Mouse (Mus musculus) heart, embryonic 16.5 days (tissue): ENCODE measurements around the gene Zc3h18. TPM values are rescaled to one million over a fixed set of nuclear protein-coding genes. Genes with fewer than 3 reads are reported as not detected.

Experiments used
- ATAC-seq: fragments of 200-750 bp; cut with Nextera tagmentation; replicated peaks from 2 replicates; pipeline ENCODE4 v1.8.0; 2017; ENCODE audit warnings: moderate number of reproducible peaks; ENCODE audit not compliant: insufficient read depth, low FRiP score; ENCODE audit errors: extremely low read depth
- H3K27ac ChIP-seq: fragments of 300-500 bp; sonication (generic); 2 replicates; pipeline ENCODE4 v1.5.1; 2014; ENCODE audit warnings: mild to moderate bottlenecking, low read length, control low read depth, moderate library complexity
- H3K27me3 ChIP-seq: fragments of 300-500 bp; sonication (generic); 2 replicates; pipeline ENCODE4 v1.6.1; 2014; ENCODE audit warnings: low read length, mixed read lengths; ENCODE audit not compliant: control insufficient read depth, insufficient read depth
- H3K36me3 ChIP-seq: fragments of 300-500 bp; sonication (generic); 2 replicates; pipeline ENCODE4 v1.6.1; 2014; ENCODE audit not compliant: control insufficient read depth, insufficient read depth
- H3K4me1 ChIP-seq: fragments of 300-500 bp; sonication (generic); 2 replicates; pipeline ENCODE4 v1.6.1; 2014; ENCODE audit warnings: low read length, mixed read lengths; ENCODE audit not compliant: control insufficient read depth, insufficient read depth
- H3K4me2 ChIP-seq: fragments of 300-500 bp; sonication (generic); 2 replicates; pipeline ENCODE4 v1.6.1; 2014; ENCODE audit warnings: low read depth, mild to moderate bottlenecking, control low read depth, low read length
- H3K4me3 ChIP-seq: fragments of 300-500 bp; sonication (generic); 2 replicates; pipeline ENCODE4 v1.5.1; 2014; ENCODE audit warnings: mild to moderate bottlenecking, control low read depth, low read length
- H3K9ac ChIP-seq: fragments of 300-500 bp; sonication (generic); 2 replicates; pipeline ENCODE4 v1.6.1; 2014; ENCODE audit warnings: low read length, control low read depth
- H3K9me3 ChIP-seq: fragments of 300-500 bp; sonication (generic); replicated peaks from 2 replicates; pipeline ENCODE4 v1.6.1; 2016; ENCODE audit warnings: low read length; ENCODE audit not compliant: control insufficient read depth
- WGBS: fragments of 180-500 bp; shearing (Covaris S2); extraction: QIAGEN DNeasy Blood & Tissue Kit; methylation state at CpG from one replicate; pipeline ENCODE4 v1.1.7; 2014; 5-methylcytosine and 5-hydroxymethylcytosine counted together
- polyA plus RNA-seq: library from polyadenylated mRNA; unstranded; fragments of >200 nt; fragmentation: Nextera tagmentation; extraction: Ambion mirVana; gene quantifications from 2 replicates; pipeline ENCODE4 v1.2.1, GENCODE M21; 2015

The Zc3h18 gene
- polyA plus RNA-seq, 1 experiment from 2014 or later: 28.7 TPM

DNA sequence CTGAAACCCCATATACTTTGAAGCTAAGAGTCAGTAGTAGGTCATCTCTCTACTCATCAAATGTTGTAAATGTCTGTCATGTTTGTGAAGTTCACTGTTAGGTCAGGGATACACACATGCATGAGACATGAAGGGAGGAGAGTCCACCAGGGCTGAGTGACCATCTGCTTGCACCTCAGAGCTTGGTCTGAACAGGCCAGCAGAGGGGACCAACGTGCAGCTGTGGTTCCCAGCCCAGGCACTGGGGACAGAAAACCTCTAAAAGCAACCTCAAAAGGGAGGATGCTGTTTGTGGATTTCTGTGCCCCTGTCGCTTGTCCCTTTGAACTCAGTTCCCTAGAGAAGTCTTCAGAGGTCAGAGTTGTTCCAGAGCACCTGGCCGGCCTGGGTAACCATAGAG lies 68.8 kb downstream of the Zc3h18 start:
- H3K4me2 ChIP-seq: peak overlapping the region; percentile 66
- no peaks in the 10 kb centered on the region for H3K9me3 ChIP-seq
- H3K27me3 ChIP-seq: no peaks in the 10 kb centered on the region
- H3K4me1 ChIP-seq: peaks cover 23% of the 10 kb centered on the region
- no peaks in the 10 kb centered on the region for H3K36me3 ChIP-seq
- H3K9ac ChIP-seq: peak overlapping the region; percentile 73
- H3K4me3 ChIP-seq: peak overlapping the region; percentile 88
- ATAC-seq: no peak
- WGBS: 58% methylated on average over 3 of the region's 3 CpGs
- peak overlapping the region; percentile 93 for H3K27ac ChIP-seq

DNA sequence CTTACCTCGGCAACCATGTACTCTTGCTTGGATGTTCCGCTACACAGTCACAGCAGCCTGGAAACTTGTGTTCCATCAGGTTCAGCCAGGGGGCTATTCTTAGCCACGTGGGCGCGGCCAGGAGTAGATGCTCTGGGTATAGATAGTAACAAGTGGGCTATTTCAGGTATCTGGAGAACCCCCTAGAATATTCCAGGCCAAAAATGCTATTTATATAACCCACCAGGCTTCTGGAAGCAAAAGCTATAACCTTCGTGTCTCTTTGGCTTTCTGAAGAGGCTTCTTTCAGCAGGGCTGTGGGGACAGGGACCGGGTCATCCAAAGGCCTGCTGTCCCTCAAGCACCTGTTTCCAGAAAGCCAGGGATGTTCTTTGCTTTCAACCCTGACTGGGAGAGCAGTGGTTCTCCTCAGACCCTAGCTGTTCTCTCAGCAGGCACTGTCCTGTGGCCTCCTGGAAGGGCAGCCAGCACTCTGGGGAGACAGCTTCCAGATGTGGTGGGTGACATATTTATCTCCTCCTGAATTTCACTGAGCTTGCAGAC lies 74.8 kb downstream of the Zc3h18 start:
- Histone ChIP-seq H3K9ac (peak overlapping the region; percentile 56), H3K36me3 (no peaks in the 10 kb centered on the region), H3K4me2 (peak overlapping the region; percentile 54), H3K4me1 (peaks cover 27% of the 10 kb centered on the region), H3K9me3 (no peaks in the 10 kb centered on the region), H3K4me3 (no peak overlapping the region; the same call in 1 of the 2 replicates), H3K27ac (peak overlapping the region; percentile 98), H3K27me3 (no peaks in the 10 kb centered on the region)
- peak; percentile 79 for ATAC-seq
- 34% methylated on average over 7 of the region's 7 CpGs for WGBS

DNA sequence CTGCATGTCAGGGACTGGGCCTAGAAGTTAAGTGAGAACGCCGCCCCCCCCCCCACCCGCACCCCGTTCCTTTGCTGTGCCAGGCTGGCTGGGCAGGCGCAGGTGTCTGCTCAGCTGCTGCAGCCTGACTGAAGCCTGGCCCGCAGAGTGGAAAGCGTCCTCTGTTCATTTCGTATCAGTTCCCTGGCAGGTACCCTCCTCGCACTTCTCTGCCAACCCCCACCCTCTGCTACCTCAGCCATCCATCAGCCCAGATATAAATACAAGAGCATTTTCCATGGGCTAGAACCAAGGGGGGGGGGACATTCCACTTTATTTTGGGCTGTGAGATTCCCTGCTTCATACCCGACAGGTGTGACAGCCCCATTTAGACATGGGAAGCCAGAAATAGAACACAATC lies 75.7 kb downstream of the Zc3h18 start:
- Histone ChIP-seq H3K36me3 (no peaks in the 10 kb centered on the region), H3K4me3 (no peak overlapping the region), H3K27ac (peak overlapping the region; percentile 98), H3K9ac (no peak overlapping the region), H3K27me3 (no peaks in the 10 kb centered on the region), H3K4me2 (no peak overlapping the region; the same call in 1 of the 2 replicates), H3K4me1 (peaks cover 27% of the 10 kb centered on the region), H3K9me3 (no peaks in the 10 kb centered on the region)
- peak; percentile 65 for ATAC-seq
- 47% methylated on average over 9 of the region's 10 CpGs for WGBS

DNA sequence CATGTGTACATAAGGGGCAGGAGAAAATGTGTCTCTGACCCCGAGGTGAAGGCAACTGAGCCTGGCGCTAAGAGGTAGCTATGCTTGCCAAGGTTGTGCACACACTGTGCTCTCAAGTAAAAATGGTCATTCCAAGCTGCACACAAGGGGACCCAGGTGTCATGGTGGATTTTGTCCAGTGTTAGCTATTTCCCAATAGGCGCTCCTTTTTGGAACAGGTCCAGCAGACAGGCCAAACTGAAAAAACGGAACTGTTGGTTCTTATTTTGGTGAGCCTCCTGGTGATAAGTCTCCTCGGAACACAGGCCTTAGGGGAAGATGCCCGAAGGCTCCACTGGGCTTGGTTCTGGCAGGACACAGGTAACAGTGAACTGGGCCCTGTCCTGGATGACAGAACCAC lies 78.0 kb downstream of the Zc3h18 start:
- WGBS: 80% methylated on average over 6 of the region's 6 CpGs

DNA sequence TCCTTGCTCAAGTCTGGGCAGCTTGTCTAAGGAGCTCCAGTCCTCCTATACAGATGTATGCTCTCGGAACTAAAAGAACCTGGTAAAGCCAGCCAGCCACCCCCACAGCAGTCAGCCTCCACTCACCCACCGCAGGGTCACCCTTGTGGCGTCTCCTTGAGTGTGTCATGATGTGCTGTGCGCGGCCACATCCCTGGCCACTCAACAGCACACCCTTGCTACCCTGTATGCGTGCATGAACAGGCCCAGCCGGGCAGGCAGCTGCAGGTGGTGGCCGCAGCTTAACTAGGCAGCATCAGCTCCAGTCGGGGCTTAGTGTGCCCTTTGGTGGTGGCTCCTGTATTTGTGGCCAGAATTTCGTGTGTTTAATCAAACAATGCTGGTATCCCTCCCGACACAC lies 80.8 kb downstream of the Zc3h18 start:
- H3K36me3 ChIP-seq: no peaks in the 10 kb centered on the region
- H3K27me3 ChIP-seq: peaks cover 8% of the 10 kb centered on the region; the same call in 1 of the 2 replicates
- no peak overlapping the region for H3K4me2 ChIP-seq
- 64% methylated on average over 11 of the region's 11 CpGs for WGBS
- no peak overlapping the region for H3K4me3 ChIP-seq
- H3K9ac ChIP-seq: no peak overlapping the region
- peaks cover 31% of the 10 kb centered on the region for H3K4me1 ChIP-seq
- no peak overlapping the region for H3K27ac ChIP-seq
- no peaks in the 10 kb centered on the region for H3K9me3 ChIP-seq
- no peak for ATAC-seq

More for the DNA sequence above, 78.0 kb downstream of the Zc3h18 start:
- no peaks in the 10 kb centered on the region for H3K36me3 ChIP-seq
- no peak overlapping the region for H3K4me2 ChIP-seq
- peaks cover 4% of the 10 kb centered on the region; the same call in 1 of the 2 replicates for H3K27me3 ChIP-seq
- H3K4me1 ChIP-seq: peaks cover 27% of the 10 kb centered on the region
- no peak overlapping the region for H3K27ac ChIP-seq
- no peak overlapping the region for H3K9ac ChIP-seq
- no peak overlapping the region for H3K4me3 ChIP-seq
- H3K9me3 ChIP-seq: no peaks in the 10 kb centered on the region
- no peak for ATAC-seq

DNA sequence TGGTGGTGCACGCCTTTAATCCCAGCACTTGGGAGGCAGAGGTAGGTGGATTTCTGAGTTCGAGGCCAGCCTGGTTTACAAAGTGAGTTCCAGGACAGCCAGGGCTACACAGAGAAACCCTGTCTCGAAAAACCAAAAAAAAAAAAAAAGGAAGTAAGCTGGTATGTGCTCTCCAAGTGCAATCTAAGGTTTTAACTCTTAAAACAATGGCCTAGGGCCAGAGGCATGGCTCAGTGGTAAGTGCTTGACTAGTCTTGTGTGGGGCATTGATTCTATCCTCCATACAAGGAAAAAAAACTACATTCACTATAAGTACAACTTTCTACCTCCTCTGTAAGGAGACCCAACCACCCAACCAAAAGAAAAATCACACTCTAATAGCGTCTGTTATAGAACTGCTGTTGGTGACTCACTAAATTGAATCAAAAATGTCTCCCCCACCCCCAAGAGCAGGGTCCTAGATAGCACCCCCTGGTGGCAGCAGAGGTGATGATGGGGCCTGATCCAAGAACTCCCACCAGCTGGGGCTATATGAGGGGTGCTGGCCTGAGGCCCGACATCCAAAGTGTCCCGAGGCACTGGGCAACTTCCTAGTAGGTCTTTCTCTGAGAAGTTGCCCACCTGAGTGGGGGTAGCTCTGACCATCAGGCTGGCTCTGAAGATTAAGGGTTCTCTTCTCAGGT lies 83.0 kb downstream of the Zc3h18 start:
- Histone ChIP-seq H3K9me3 (no peaks in the 10 kb centered on the region), H3K4me2 (peak overlapping the region; percentile 86; the same call in 1 of the 2 replicates), H3K4me3 (no peak overlapping the region), H3K27me3 (peaks cover 8% of the 10 kb centered on the region; the same call in 1 of the 2 replicates), H3K9ac (no peak overlapping the region), H3K4me1 (peaks cover 34% of the 10 kb centered on the region), H3K27ac (no peak overlapping the region), H3K36me3 (no peaks in the 10 kb centered on the region)
- no peak for ATAC-seq
- 67% methylated on average over 6 of the region's 6 CpGs for WGBS

DNA sequence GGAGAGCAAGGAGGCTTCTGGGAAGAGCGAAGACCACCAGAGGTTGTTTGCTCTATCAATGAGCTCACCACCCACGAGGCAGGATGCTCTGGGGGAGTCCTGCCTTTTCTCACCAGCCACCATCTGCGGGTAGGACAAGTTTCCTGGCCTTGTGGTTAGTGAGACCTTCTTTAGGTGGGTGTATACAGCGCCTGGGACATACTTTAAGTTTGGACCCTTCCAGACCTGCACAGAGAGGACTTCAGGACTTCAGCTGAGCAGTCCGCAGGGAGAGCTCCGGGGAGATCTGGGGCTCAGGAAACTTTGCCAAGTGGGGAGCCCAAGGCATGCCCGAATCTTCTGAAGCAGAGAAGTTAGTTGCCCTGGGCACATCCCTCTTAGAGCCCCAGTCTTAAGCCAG lies 83.6 kb downstream of the Zc3h18 start:
- Histone ChIP-seq H3K4me3 (peak overlapping the region; percentile 53), H3K36me3 (no peaks in the 10 kb centered on the region), H3K27ac (no peak overlapping the region), H3K4me1 (peaks cover 34% of the 10 kb centered on the region), H3K4me2 (peak overlapping the region; percentile 86), H3K9ac (peak overlapping the region; percentile 67), H3K27me3 (peaks cover 8% of the 10 kb centered on the region; the same call in 1 of the 2 replicates), H3K9me3 (no peaks in the 10 kb centered on the region)
- 29% methylated on average over 7 of the region's 7 CpGs for WGBS
- no peak for ATAC-seq

DNA sequence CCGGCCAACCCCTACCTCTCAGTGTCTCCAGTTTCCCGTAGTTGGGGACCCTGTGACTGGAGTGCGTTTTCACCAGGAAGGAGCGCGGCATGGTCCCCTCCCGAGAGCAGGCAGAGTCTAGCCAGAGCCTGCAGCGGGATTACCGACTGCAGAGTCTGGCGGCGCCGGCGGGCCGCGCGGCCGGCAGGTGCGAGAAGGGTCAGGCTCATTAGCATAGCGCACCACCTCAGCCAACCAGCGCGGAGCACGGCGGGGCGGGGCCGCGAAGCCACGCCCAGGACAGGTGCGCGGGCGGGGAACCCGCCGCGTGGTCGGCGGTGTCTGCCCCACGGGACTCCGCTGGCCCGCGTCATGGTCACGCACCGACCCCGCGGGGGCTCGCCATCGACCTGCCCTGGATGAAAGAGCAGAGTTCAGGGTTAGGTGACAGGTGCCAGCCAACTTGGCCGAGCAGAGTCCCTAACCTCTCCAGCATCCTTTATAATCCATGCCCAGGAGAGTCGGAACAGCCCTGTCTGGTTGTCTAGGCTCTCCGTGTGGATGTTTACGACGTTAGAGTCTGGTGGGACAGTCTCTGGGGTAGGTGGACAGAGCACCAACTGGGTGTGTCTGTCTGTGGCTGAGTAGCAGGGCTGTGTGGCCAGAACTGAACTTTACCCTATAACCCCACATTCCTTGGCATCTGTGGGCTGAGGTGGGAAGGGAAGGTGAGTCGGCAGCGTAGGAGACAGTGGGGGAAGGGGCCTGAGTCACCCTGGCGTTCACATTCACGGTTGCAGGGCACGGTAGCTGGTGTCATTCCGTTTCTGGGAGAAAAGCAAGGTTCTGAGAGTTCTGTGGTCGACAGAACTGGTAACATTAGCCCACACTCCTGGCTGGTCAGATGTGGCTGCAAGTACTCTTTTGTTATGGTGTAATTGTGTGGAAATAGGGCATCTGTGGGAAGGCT lies 84.4 kb downstream of the Zc3h18 start, which contains the start of gene Snai3:
Gene Snai3 (minus strand): TSS at position 210 of the 949 bp plus-strand sequence.
- Histone ChIP-seq H3K36me3 (0 out of 2 replicates have a peak, but pooled peaks cover 3% of the 10 kb centered on the region), H3K27ac (no peak within 1 kb of the TSS), H3K27me3 (peaks cover 8% of the 10 kb centered on the region; the same call in 1 of the 2 replicates), H3K9me3 (no peaks in the 10 kb centered on the region), H3K4me1 (peaks cover 34% of the 10 kb centered on the region), H3K9ac (peak within 1 kb of the TSS; percentile 67), H3K4me3 (peak within 1 kb of the TSS; percentile 53), H3K4me2 (peak within 1 kb of the TSS; percentile 86)
- WGBS: 5% methylated on average over 56 of the region's 56 CpGs
- ATAC-seq: peak; percentile 66
